Mouse (Mus musculus) thymus, adult 2 months (tissue): ENCODE measurements at regions not wholly inside any gene's neighbourhood (a gene's known extent, or its start where the extent isn't known, plus 50 kb on each side); places are given as distances from the start of the nearest gene placed in this dataset.

ENCODE experiments used
- CTCF ChIP-seq: fragments of 200-500 bp; IDR thresholded peaks from 2 replicates; pipeline ENCODE4 v1.5.1; 2012; ENCODE audit warnings: mild to moderate bottlenecking, control low read depth, low read length, moderate library complexity, borderline replicate concordance; ENCODE audit not compliant: control insufficient read depth, poor library complexity, insufficient read depth; ENCODE audit errors: extremely low read depth
- POLR2A ChIP-seq: fragments of 200-500 bp; IDR thresholded peaks from 2 replicates; pipeline ENCODE4 v1.6.1; 2012; ENCODE audit warnings: mild to moderate bottlenecking, low read length, control low read depth, moderate library complexity; ENCODE audit not compliant: control insufficient read depth, poor library complexity, insufficient read depth; ENCODE audit errors: extremely low read depth

DNA sequence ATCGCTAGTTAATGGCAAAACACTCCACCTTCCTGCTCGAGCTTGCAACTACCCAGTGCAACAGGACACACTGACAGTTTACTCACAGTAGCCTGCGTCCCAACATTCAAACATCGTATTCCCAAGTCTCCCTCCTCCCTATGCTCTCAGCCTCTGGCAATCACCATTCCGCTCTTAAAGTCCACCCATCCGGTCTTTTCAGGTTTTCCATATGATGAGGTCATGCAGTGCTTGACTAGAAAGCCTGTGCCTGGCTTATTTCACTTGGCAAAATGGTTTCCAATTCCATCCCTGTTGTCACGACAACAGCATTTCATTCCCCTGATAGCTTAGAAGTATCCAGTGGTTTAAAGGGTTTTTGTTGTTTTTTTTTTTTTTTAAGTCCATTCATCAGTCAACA is 79.1 kb upstream of the H2afz start:
- TF ChIP-seq POLR2A (no peak), CTCF (no peak)
